Mouse (Mus musculus) G1E-ER4 (cell line): ENCODE data around the gene Gm6096. TPM values are rescaled to one million over a fixed set of nuclear protein-coding genes. Genes with fewer than 3 reads are reported as not detected.

ENCODE experiments used
- GATA1 ChIP-seq: IDR thresholded peaks from one replicate; pipeline ENCODE4 v1.8.0; 2012; ENCODE audit warnings: low read length, inconsistent platforms
- polyA plus RNA-seq: library from polyadenylated mRNA; stranded (reverse); fragments of >175 nt; gene quantifications from 2 replicates; pipeline ENCODE4 v1.2.3, GENCODE M21; 2012

Gm6096 gene
- polyA plus RNA-seq, 1 experiment: not detected

DNA sequence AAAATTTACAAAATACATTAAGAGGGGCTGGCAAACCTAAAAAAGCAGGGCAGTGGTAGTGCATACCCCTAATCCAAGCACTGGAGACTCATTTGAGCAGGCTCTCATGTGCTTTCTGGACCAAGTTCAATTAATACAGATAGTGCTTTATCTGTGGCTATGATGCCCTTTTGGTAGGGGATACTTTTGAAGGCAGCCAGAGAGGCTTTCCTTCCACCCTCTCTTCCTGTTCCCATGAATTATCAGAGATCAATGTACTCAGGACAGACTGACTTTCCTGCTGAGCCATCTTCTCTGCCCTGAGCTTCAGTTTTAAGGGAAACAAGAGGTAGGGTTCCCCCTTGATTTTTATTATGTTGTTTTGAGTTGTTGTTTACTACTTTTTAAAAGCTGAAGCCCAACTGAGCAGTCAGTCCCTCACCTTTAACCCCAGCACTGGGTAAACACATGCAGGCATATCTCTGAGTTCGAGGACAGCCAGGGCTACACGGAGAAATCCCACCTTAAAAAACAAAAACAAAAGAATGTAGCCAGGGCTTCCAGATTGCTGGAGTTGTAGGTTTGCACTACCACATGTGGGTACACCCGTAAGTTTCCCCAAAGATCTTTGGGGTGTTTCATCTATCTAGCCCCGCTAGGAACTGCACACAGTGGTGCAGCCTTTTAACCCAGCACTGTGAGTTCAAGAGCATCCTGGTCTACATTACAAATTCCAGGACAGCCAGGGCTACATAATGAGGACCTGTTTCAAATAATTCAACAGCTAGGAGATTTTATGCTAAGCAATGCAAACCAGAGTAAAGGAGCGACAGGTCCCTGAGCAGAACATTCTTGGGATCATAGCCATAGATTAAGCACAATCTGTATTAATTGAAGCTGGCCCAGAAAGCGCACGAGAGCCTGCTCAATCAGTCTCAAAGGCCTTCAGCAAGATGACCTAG is 17.8 kb upstream of the Gm6096 start:
- no peak for TF ChIP-seq GATA1

DNA sequence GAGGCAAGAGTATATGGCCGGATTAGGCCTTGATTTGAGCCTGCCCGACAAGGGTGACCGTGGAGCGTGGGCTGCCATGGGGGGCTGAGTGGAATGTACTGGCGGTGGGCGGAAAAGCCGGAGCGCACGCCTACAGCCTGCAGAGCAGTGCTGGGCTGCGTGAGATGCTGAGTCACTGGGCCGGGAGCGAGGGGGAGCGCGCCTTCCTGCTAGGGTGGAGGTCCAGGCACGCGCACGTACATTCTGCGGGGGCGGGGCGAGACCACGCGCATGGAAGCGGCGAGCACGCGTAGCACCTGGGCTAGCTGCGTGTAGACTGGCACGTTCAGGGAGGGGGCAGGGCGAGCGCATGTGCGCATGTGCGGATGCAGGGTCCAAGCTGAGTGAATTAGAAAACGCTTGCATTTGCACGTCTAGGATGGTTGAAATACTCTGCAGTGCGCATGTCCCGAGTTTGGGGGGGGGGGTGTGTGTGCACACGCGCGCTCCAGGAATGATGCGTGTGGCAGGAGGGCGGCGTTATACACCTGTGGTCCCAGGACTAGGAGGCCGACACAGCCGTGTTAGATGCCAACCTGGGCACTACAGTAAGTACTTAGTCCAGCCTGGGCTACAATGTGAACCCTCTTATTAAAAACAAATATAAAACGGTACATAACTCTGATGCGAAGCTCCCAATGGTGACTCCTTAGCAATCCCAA is 16.8 kb upstream of the Gm6096 start:
- TF ChIP-seq GATA1: no peak

DNA sequence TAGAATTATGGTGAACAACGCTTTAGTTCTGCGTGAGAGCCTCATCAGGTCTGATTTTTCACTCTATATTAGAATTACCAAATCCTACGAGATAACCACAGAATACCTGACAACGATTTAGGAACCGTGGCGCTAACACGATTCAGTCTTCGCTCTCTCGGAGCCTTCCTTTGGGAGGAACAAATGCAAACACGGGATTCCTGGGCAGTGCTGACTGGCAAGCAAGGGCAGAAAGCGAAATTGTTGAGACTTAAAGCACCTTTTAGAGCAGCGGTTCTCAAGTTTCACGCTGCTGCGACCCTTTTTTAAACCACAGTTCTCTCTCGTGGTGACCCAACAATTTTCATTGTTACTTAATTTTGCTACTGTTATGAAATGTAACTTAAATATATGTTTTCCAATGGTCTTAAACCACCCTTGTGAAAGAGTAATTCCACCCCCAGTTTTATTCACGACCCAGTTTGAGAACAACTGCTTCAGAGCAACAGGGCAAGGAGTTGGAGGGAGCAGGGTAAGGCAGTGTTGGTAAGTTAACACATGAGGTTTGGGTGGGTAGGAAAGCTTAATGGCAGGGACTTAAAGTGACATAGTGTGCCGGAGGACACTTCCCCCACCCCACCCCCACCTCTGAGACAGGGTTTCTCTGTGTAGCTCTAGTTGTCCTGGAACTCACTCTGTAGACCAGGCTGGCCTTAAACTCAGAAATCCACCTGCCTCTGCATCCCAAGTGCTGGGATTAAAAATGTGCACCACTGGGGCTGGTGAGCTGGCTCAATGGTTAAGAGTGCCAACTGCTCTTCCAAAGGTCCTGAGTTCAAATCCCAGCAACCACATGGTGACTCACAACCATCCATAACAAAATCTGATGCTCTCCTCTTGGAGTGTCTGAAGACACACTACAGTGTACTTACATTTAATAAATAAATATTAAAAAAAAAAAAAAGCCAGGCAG is 16.0 kb upstream of the Gm6096 start:
- no peak for TF ChIP-seq GATA1

DNA sequence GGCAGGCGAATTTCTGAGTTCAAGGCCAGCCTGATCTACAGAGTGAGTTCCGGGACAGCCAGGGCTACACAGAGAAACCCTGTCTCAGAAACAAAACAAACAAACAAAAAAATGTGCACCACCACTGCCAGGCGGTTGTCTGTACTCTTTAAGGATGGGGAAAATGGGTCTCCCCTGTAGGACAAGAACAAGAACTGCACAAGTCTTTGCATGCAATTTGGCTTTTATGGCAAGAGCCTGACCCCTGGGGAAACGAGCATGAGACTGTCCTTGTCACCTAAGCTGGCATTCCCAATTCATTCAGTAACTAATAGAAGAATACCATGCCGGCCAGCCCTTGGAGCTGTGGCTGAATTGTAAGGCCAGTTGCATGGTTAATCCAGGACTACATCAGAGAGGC is 15.2 kb upstream of the Gm6096 start:
- no peak for TF ChIP-seq GATA1

DNA sequence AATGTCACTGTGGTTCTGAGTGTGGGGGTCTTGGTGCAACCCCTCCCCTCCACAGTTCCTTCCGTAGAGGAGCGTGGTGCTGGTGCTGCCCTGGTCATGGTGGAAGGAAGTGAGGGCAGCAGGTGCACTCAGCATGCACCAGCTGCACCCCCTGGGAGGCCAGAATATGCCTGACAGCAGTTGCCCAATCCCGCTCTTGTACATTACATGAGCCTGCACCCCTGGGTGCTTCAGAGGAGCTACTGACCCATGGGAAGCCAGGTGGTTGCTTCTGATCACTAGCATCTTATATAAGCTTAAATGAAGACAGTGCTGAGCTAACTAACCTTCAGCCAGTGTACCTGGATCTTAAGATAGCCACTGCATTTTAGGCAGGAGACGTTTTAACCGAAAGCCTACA is 12.8 kb upstream of the Gm6096 start:
- TF ChIP-seq GATA1: no peak

DNA sequence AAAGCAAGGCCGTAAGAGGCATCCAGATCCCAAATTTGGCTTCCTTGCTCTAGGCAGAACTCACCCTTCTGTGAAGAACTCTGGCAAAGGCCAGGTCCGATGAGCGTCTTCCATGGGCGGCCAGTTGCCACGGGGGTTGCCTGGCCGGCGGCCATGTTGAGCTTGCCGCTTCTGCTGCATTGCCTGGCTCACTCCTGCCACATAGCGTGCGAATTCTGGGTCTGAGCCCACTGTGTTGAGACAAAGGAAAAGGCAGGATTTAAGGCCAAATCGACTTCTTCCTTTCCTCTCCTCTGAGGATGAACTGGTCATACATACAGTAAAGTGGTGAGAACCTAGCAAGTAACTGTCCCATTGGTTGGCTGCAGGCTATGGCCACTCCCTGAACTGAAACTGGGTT is 8.7 kb upstream of the Gm6096 start:
- TF ChIP-seq GATA1: no peak

DNA sequence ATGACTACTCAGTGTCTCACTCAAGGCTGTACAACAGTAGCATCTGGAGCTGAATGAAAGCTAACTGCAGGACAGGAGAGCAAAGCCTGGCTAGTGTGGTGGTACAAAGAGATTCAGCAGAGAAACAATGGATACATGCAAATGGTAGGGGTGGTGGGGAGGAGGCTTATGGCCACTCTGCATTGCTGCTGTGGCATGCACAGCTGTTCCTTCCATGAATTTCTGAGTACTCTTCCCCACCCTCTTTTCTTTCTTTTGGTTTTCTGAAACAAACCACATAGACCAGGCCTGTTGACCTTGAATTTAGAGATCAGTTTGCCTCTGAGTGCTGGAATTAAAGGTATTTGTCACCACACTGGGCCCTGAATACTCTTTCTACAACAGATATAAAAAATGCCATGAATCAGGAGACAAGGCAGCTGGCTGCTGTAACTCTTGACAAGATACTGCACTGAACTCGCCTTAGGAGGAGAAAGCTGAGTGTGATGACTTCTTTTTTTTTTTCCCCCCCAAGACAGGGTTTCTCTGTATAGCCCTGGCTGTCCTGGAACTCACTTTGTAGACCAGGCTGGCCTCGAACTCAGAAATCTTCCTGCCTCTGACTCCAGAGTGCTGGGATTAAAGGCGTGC is 3.9 kb upstream of the Gm6096 start:
- TF ChIP-seq GATA1: no peak

DNA sequence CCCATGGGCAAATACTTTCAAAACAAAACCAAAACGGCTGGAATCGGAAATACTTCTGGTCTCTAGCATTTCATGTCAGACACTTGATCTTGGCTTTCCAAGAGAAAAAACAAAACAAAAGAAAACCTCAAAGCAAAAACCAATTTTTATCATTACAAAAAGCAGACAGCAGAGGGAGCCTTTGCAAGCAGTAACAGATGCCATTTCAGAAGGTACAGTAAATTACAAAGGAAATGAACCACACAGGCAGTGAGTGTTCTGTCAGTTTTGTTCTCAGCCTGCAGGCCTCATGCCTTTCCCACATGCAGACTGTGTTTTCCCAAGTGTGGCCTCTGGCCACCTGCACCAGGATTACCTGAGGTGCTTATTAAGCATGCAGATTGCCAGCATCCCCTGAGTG is 1.2 kb downstream of the Gm6096 start:
- TF ChIP-seq GATA1: no peak

DNA sequence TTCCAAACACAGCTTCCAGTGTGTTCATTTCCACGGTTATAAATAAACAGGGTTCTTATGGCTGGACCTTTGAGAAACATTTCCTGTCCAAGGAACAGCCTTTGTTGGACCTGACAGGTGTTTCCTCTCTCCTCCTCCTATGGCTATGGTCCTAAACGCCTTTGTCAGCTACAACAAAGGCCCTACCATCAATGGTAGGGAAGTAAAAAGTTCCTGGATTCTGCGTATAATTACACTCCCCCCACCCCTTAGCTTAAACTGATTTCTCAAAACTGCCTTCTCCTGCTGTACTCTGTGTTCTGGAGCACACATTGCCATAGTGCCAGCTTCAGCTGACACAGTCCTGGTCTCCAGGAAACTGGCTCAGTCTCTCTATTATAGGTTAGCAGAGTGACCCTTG is 4.3 kb downstream of the Gm6096 start:
- no peak for TF ChIP-seq GATA1

DNA sequence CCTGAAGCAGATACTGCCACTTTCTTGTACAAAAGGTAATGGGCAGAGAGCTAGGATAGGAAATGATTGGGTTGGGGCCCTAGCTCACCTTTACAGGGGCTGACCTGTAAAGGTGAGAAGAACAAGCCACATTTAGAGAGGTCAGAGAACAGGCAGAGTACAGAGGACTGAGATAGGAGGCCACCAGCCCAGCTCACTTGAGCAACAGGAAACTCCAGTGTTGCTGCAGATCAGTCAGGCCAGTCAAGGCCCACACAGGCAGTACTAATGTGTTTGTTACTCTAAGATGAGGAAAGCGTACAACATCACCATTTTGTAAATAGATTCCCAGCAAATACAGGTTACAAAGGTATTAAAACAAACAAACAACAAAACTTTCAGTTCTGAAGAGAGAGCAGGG is 5.1 kb downstream of the Gm6096 start:
- no peak for TF ChIP-seq GATA1

DNA sequence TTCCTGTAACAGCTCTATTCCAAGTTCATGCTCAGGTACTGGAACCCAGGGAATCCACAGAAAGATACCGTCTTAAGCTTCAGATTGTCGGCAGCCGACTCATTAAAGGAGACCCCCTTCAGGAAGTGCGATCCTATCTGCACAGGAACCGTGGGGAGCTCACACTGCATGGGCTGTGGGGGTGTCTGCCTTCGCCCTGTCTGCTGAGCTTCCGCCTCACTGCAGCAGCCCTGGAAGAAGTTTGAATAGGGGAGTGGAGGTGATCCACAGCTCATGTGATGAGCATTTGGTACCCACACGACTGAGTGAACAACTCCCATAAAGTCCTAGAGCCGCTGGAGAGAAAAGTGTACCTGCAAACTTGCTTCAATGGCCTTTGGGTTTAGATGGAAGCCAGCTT is 6.4 kb downstream of the Gm6096 start:
- no peak for TF ChIP-seq GATA1

DNA sequence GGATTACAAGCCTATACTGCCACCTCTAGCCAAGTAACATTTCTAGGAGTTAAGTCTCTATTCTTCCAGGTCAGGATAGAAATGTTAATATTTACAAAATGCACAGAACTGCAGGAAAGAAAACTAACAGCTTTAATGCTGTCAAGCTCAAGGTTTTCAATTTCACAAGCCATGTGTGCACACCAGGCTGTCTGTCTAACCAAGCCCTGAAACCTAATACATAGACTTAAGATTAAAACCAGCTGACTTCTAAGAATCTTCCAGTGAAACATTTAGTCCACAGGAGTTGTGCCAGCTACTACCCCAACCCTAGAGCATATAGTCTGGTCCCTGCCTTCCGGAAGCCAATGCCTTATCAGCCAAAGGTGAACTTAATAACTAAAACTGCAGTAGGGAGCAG is 7.6 kb downstream of the Gm6096 start:
- TF ChIP-seq GATA1: no peak

DNA sequence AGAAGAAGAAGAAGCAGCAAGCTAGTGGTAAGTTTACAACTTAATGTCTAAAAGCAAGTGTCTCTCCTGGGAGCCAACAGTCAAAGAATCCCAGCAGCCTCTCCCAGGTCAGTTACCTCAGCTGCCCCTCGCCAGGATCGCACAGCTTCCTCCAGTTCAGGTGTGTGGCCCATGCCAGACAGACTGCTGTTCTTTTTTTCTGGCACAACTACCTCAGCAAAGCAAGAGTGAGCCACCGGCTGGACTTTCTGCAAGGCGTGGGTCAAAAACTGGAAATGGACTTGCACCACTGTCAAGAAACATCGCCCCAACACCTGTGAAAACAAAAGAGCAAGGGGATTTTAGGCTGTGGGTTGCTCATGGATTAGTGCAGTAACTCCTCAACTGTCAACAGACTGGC is 12.6 kb downstream of the Gm6096 start:
- no peak for TF ChIP-seq GATA1

DNA sequence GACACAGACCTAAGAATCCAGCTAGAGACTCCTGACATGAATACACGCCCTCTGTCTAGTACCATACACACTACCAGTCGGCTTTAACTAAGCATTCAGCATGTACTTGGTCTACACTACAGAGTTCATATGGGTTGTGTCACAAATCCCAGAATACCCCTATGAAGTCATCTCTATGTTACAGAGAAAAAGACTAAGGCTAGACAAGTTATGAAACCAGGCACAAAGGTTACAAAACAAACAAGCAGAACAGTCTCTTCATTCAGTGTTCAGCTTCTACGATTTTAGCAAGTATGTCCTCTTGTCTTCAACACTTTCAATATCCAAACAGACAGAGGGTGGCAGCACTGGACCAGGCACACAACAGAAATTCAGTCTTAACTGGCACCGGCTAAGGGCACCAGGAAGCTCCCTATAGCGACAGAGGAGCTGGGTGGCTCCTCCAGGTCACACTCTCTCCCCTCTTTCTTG is 15.1 kb downstream of the Gm6096 start:
- no peak for TF ChIP-seq GATA1

DNA sequence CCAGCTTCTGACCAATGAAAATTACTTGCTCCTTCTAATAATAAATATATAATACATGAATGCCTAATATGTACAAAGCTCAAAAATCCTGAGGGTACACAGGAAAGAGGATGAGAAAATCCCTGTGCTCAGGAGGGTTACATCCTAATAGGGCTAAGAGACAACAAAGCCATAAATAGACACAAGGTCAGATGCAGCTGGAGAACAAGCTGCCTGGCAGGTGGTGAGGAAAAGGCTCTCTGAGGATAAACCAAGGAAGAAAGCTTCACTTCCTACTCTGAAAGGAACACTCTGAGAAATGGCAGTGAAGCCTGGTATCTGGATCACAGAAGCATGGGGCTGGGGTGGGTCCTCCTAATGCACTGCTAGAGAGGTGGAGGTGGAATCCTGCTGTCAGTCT is 15.6 kb downstream of the Gm6096 start:
- no peak for TF ChIP-seq GATA1
